Mouse (Mus musculus) bone marrow, adult 2 months (tissue): ENCODE results near the gene Gm42688.

ENCODE experiments used
- CTCF ChIP-seq: fragments of 200-500 bp; IDR thresholded peaks from 2 replicates; pipeline ENCODE4 v1.5.1; 2011; ENCODE audit warnings: low read length, control low read depth; ENCODE audit not compliant: control insufficient read depth, insufficient read depth
- POLR2A ChIP-seq: fragments of 200-500 bp; IDR thresholded peaks from 2 replicates; pipeline ENCODE4 v1.6.1; 2011; ENCODE audit warnings: low read depth, mild to moderate bottlenecking, control low read depth, low read length, borderline replicate concordance; ENCODE audit not compliant: control insufficient read depth

- no peak for TF ChIP-seq POLR2A
- no peak for TF ChIP-seq CTCF
These were observed 2.7 kb downstream of the Gm42688 start for GRCm38 (mm10) chr6:83104158-83104557.
